Mouse (Mus musculus): ENCODE results near the gene Dnah11. TPM values are rescaled to one million over a fixed set of nuclear protein-coding genes. Genes with fewer than 3 reads are reported as not detected.
"Not testable (repeated sequence)": the region's sequence is repeated elsewhere in the genome, so short reads cannot be mapped to it uniquely, and the experiment has no call there.

Dnah11 gene
- polyA plus RNA-seq, 1 experiment from 2014 or later = 0.16 TPM

GRCm38 (mm10) chr12:117932026-117932425, 266.8 kb downstream of the Dnah11 start:
- DNase-seq (ENCODE audit: low spot score) (no peak), ATAC-seq (ENCODE audit: insufficient read depth, low FRiP score, low TSS enrichment) (no peak)
- no peak overlapping the region for H3K4me2 ChIP-seq (ENCODE audit: low read depth)
- H3K36me3 ChIP-seq (ENCODE audit: control insufficient read depth, insufficient read depth, low read length) = no peaks in the 10 kb centered on the region
- WGBS = 85% methylated on average over 1 of the region's 1 CpGs
- no peak overlapping the region for H3K9ac ChIP-seq (ENCODE audit: low read length)
- no peak overlapping the region for H3K27ac ChIP-seq (ENCODE audit: low read depth, low read length)
- no peak overlapping the region for H3K4me3 ChIP-seq (ENCODE audit: low read depth, low read length)
- H3K4me1 ChIP-seq (ENCODE audit: control insufficient read depth, insufficient read depth, low read length) = no peaks in the 10 kb centered on the region
- H3K27me3 ChIP-seq (ENCODE audit: control insufficient read depth, insufficient read depth, low read length) = no peaks in the 10 kb centered on the region
- H3K9me3 ChIP-seq (ENCODE audit: control insufficient read depth, low read length) = no peaks in the 10 kb centered on the region

- H3K4me2 ChIP-seq (ENCODE audit: low read depth) = no peak overlapping the region
- no peaks in the 10 kb centered on the region for H3K36me3 ChIP-seq (ENCODE audit: control insufficient read depth, insufficient read depth, low read length)
- H3K9ac ChIP-seq (ENCODE audit: low read length) = no peak overlapping the region
- H3K27ac ChIP-seq (ENCODE audit: low read depth, low read length) = no peak overlapping the region
- no peaks in the 10 kb centered on the region for H3K4me1 ChIP-seq (ENCODE audit: control insufficient read depth, insufficient read depth, low read length)
- WGBS = 81% methylated on average over 4 of the region's 4 CpGs
- no peak for DNase-seq (ENCODE audit: low spot score)
- no peak overlapping the region for H3K4me3 ChIP-seq (ENCODE audit: low read depth, low read length)
- H3K27me3 ChIP-seq (ENCODE audit: control insufficient read depth, insufficient read depth, low read length) = no peaks in the 10 kb centered on the region
- H3K9me3 ChIP-seq (ENCODE audit: control insufficient read depth, low read length) = no peaks in the 10 kb centered on the region
- ATAC-seq (ENCODE audit: insufficient read depth, low FRiP score, low TSS enrichment) = no peak
Measured at GRCm38 (mm10) chr12:117929768-117930167, 269.1 kb downstream of the Dnah11 start.

GRCm38 (mm10) chr12:117915826-117916588, 282.8 kb downstream of the Dnah11 start:
- Histone ChIP-seq H3K36me3 (ENCODE audit: control insufficient read depth, insufficient read depth, low read length) (no peaks in the 10 kb centered on the region), H3K27me3 (ENCODE audit: control insufficient read depth, insufficient read depth, low read length) (no peaks in the 10 kb centered on the region), H3K27ac (ENCODE audit: low read depth, low read length) (no peak overlapping the region), H3K4me3 (ENCODE audit: low read depth, low read length) (no peak overlapping the region), H3K4me1 (ENCODE audit: control insufficient read depth, insufficient read depth, low read length) (peaks cover 11% of the 10 kb centered on the region), H3K9me3 (ENCODE audit: control insufficient read depth, low read length) (no peaks in the 10 kb centered on the region), H3K4me2 (ENCODE audit: low read depth) (no peak overlapping the region), H3K9ac (ENCODE audit: low read length) (no peak overlapping the region)
- DNase-seq (ENCODE audit: low spot score) (peak; percentile 38), ATAC-seq (ENCODE audit: insufficient read depth, low FRiP score, low TSS enrichment) (peak; percentile 32; the same call in 1 of the 2 replicates)
- 43% methylated on average over 10 of the region's 10 CpGs for WGBS

GRCm38 (mm10) chr12:117914613-117915245, 284.1 kb downstream of the Dnah11 start:
- no peak overlapping the region for H3K4me3 ChIP-seq (ENCODE audit: low read depth, low read length)
- no peak overlapping the region for H3K27ac ChIP-seq (ENCODE audit: low read depth, low read length)
- H3K9me3 ChIP-seq (ENCODE audit: control insufficient read depth, low read length) = no peaks in the 10 kb centered on the region
- H3K36me3 ChIP-seq (ENCODE audit: control insufficient read depth, insufficient read depth, low read length) = no peaks in the 10 kb centered on the region
- WGBS = 6% methylated on average over 10 of the region's 10 CpGs
- H3K9ac ChIP-seq (ENCODE audit: low read length) = no peak overlapping the region
- H3K4me2 ChIP-seq (ENCODE audit: low read depth) = no peak overlapping the region
- H3K27me3 ChIP-seq (ENCODE audit: control insufficient read depth, insufficient read depth, low read length) = no peaks in the 10 kb centered on the region
- ATAC-seq (ENCODE audit: insufficient read depth, low FRiP score, low TSS enrichment) = 0 out of 2 replicates have a peak, but pooled peaks have one; percentile 39
- DNase-seq (ENCODE audit: low spot score) = no peak
- peaks cover 11% of the 10 kb centered on the region for H3K4me1 ChIP-seq (ENCODE audit: control insufficient read depth, insufficient read depth, low read length)

DNA sequence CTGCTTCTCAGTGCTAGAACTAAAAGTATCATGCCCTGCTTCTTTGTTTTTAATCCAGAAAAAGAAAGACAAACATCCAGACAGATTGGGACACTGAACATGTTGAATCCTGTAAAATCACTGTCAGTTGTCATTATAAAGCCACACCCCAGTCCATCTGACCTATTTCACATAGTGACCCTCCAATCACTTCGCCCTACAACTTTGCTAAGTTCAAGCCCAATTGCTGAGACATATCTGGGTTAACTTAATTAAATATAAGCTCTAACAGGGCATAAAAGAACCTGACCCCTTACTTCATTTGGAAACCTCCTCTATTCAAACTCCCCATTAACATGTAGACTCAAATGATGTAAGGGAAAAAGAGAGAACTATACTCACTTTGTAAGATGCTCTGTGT, 287.4 kb downstream of the Dnah11 start:
- ATAC-seq (ENCODE audit: insufficient read depth, low FRiP score, low TSS enrichment) (no peak), DNase-seq (ENCODE audit: low spot score) (no peak)
- Histone ChIP-seq H3K27ac (ENCODE audit: low read depth, low read length) (no peak overlapping the region), H3K36me3 (ENCODE audit: control insufficient read depth, insufficient read depth, low read length) (no peaks in the 10 kb centered on the region), H3K9ac (ENCODE audit: low read length) (no peak overlapping the region), H3K9me3 (ENCODE audit: control insufficient read depth, low read length) (no peaks in the 10 kb centered on the region), H3K4me1 (ENCODE audit: control insufficient read depth, insufficient read depth, low read length) (peaks cover 11% of the 10 kb centered on the region), H3K4me2 (ENCODE audit: low read depth) (no peak overlapping the region), H3K27me3 (ENCODE audit: control insufficient read depth, insufficient read depth, low read length) (no peaks in the 10 kb centered on the region), H3K4me3 (ENCODE audit: low read depth, low read length) (no peak overlapping the region)
- WGBS = 82% methylated on average over 1 of the region's 1 CpGs

DNA sequence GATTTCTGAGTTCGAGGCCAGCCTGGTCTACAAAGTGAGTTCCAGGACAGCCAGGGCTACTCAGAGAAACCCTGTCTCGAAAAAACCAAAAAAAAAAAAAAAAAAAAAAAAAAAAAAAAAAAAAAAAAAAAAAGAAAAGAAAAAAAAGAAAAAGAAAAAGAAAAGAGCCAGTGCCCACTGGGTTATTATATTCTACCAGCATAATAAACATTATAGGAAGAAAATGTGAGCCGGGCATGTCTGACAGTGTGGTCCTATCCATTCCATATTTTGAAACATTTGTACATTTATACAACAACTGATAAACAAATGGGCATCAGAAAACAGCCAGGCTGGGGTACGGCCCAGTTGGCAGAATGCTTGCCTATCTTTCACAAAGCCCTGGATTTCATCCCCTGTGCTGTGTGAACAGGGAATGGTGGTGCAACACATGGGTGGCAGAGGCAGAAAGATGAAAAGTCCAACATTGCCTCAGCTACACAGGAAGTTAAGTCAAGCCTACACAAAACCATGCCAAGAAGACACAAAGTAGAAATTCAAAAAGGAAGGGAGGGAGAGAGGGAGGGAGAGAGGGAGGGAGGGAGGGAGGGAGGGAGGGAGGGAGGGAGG, 293.5 kb downstream of the Dnah11 start:
- not testable (repeated sequence) for H3K9ac ChIP-seq (ENCODE audit: low read length); H3K4me3 ChIP-seq (ENCODE audit: low read depth, low read length); DNase-seq (ENCODE audit: low spot score); H3K9me3 ChIP-seq (ENCODE audit: control insufficient read depth, low read length); H3K36me3 ChIP-seq (ENCODE audit: control insufficient read depth, insufficient read depth, low read length); H3K4me2 ChIP-seq (ENCODE audit: low read depth); H3K27ac ChIP-seq (ENCODE audit: low read depth, low read length); H3K4me1 ChIP-seq (ENCODE audit: control insufficient read depth, insufficient read depth, low read length); ATAC-seq (ENCODE audit: insufficient read depth, low FRiP score, low TSS enrichment); H3K27me3 ChIP-seq (ENCODE audit: control insufficient read depth, insufficient read depth, low read length)
- 89% methylated on average over 3 of the region's 4 CpGs for WGBS

DNA sequence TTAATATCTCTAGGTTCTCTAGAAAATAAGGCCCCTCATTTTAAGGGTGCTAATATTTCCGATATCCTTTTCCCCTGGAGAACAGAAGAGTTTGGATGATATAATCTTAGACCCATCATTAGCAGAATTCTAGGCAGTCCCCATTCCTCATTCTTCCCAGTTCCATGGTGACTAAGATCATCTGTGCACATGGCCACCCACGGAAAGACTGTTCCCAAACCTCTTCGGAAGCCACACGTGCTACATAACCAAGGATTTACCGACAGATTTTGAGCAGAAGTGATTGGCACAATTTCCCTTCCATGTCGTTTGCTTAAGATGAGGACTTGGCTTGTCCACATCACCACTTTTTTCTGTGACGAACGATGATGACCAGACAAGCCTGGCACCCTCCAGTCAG, 295.2 kb downstream of the Dnah11 start:
- WGBS = 91% methylated on average over 8 of the region's 8 CpGs
- no peak for DNase-seq (ENCODE audit: low spot score)
- H3K36me3 ChIP-seq (ENCODE audit: control insufficient read depth, insufficient read depth, low read length) = no peaks in the 10 kb centered on the region

DNA sequence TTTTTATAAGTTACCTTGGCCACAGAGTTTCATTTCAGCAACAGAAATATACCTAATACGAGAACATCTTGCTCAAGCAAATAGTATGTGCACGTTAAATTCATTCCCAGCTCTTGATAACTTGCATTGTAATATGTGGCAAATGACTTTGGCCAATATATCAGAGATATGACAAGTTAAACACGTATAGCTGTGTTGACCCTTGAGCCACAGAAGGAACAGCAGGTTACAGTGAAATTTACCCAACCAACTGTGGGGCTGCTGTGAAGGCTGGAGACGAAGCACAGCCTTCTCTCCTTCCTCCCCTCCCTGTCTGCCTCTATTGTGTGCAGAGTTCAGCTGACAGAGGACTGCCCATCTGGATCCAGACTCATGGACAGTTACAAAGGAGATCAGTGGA, 297.5 kb downstream of the Dnah11 start:
- 46% methylated on average over 1 of the region's 4 CpGs for WGBS
- H3K27me3 ChIP-seq (ENCODE audit: control insufficient read depth, insufficient read depth, low read length); DNase-seq (ENCODE audit: low spot score); H3K9ac ChIP-seq (ENCODE audit: low read length); ATAC-seq (ENCODE audit: insufficient read depth, low FRiP score, low TSS enrichment); H3K36me3 ChIP-seq (ENCODE audit: control insufficient read depth, insufficient read depth, low read length); H3K4me1 ChIP-seq (ENCODE audit: control insufficient read depth, insufficient read depth, low read length); H3K27ac ChIP-seq (ENCODE audit: low read depth, low read length); H3K9me3 ChIP-seq (ENCODE audit: control insufficient read depth, low read length); H3K4me2 ChIP-seq (ENCODE audit: low read depth); H3K4me3 ChIP-seq (ENCODE audit: low read depth, low read length): not testable (repeated sequence)

More for the DNA sequence above, 295.2 kb downstream of the Dnah11 start:
- Histone ChIP-seq H3K27me3 (ENCODE audit: control insufficient read depth, insufficient read depth, low read length) (no peaks in the 10 kb centered on the region), H3K4me1 (ENCODE audit: control insufficient read depth, insufficient read depth, low read length) (no peaks in the 10 kb centered on the region), H3K9ac (ENCODE audit: low read length) (no peak overlapping the region), H3K9me3 (ENCODE audit: control insufficient read depth, low read length) (no peaks in the 10 kb centered on the region), H3K4me2 (ENCODE audit: low read depth) (no peak overlapping the region), H3K4me3 (ENCODE audit: low read depth, low read length) (no peak overlapping the region), H3K27ac (ENCODE audit: low read depth, low read length) (no peak overlapping the region)
- ATAC-seq (ENCODE audit: insufficient read depth, low FRiP score, low TSS enrichment) = no peak

Measured in neural tube, embryonic 11.5 days (tissue).